Mouse (Mus musculus): ENCODE measurements at regions not wholly inside any gene's neighbourhood (a gene's known extent, or its start where the extent isn't known, plus 50 kb on each side); places are given as distances from the start of the nearest gene placed in this dataset.

DNA sequence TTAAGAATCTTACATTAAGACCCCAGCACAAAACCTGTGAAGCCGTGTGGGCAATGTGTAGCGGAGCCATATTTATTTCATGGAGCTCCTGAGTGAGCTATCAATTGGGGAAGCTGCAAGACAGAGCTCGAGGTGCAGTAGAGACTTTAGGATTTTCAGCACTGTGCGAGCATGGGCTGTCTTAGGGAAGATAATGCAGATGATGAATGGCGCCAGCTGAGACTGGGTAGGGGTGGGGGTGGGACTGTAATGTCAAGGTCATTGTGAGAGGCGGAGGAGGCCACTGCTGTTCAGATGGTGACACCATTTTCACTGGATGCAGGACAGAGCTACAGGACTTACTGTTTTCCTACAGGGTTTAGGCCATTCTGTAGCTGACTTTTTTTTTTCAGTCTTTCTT lies 322.8 kb upstream of the Fam98a start:
- Histone ChIP-seq H3K9me3 (ENCODE audit: control insufficient read depth, low read length) (no peaks in the 10 kb centered on the region), H3K27ac (no peak overlapping the region), H3K9ac (no peak overlapping the region), H3K4me1 (replicated peaks; ENCODE audit: control insufficient read depth, insufficient read depth, low read length) (no peaks in the 10 kb centered on the region), H3K36me3 (replicated peaks; ENCODE audit: control insufficient read depth, insufficient read depth) (no peaks in the 10 kb centered on the region), H3K27me3 (ENCODE audit: control insufficient read depth, insufficient read depth, low read length) (no peaks in the 10 kb centered on the region), H3K4me2 (replicated peaks) (no peak overlapping the region), H3K4me3 (replicated peaks; ENCODE audit: low read length) (no peak overlapping the region)
- 77% methylated on average over 6 of the region's 6 CpGs for WGBS
- DNase-seq (ENCODE audit: low spot score), result no peak
- no peak for ATAC-seq (ENCODE audit: low FRiP score)

DNA sequence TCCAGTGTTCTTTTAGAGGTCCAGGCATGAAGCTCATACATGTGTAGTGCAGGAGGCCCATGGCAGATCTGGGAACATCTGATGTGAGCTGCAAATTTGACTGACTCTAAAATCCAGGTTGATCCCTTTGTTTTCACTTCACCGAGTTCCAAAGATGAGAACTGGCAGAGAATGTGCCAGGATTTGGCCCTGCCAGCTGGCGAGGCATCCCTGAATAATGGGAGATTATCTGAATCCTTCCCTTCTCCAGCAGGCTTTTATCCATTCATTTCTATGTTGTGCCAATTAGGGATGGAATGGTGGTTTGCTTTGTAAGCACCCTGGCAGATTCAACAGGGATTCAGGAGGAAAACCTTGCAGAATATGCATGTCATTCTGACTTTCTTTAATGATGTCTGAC lies 318.7 kb upstream of the Fam98a start:
- Histone ChIP-seq H3K4me3 (replicated peaks; ENCODE audit: low read length) (no peak overlapping the region), H3K4me1 (replicated peaks; ENCODE audit: control insufficient read depth, insufficient read depth, low read length) (no peaks in the 10 kb centered on the region), H3K9me3 (ENCODE audit: control insufficient read depth, low read length) (no peaks in the 10 kb centered on the region), H3K27me3 (ENCODE audit: control insufficient read depth, insufficient read depth, low read length) (no peaks in the 10 kb centered on the region), H3K9ac (no peak overlapping the region), H3K27ac (no peak overlapping the region), H3K4me2 (replicated peaks) (no peak overlapping the region), H3K36me3 (replicated peaks; ENCODE audit: control insufficient read depth, insufficient read depth) (no peaks in the 10 kb centered on the region)
- WGBS, result 37% methylated on average over 2 of the region's 2 CpGs
- ATAC-seq (ENCODE audit: low FRiP score) (0 out of 2 replicates have a peak, but pooled peaks have one; percentile 48), DNase-seq (ENCODE audit: low spot score) (peak; percentile 46)

DNA sequence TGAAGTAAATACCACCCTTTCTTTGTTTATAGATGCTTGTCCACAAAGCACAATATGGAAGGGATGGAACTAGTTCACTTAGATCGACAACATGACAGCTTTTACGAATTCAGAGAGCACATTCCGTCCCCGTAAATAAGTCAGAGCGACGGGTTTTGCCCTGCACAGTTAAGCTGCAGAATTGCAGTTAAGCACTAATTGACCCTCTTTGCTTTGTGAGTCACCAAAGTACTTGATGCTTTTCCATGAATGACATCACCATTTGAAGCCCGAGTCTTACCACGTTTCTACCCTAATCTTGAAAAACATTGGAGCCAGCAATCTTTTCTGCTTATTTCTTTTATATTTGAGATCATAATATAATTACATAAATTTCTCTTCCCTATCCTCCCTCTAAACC lies 305.3 kb upstream of the Fam98a start:
- H3K9ac ChIP-seq, result no peak overlapping the region
- no peaks in the 10 kb centered on the region for H3K4me1 ChIP-seq (replicated peaks; ENCODE audit: control insufficient read depth, insufficient read depth, low read length)
- no peak overlapping the region for H3K4me2 ChIP-seq (replicated peaks)
- ATAC-seq (ENCODE audit: low FRiP score), result no peak
- H3K9me3 ChIP-seq (ENCODE audit: control insufficient read depth, low read length), result no peaks in the 10 kb centered on the region
- 83% methylated on average over 8 of the region's 8 CpGs for WGBS
- no peaks in the 10 kb centered on the region for H3K36me3 ChIP-seq (replicated peaks; ENCODE audit: control insufficient read depth, insufficient read depth)
- no peak overlapping the region for H3K27ac ChIP-seq
- no peak for DNase-seq (ENCODE audit: low spot score)
- H3K27me3 ChIP-seq (ENCODE audit: control insufficient read depth, insufficient read depth, low read length), result no peaks in the 10 kb centered on the region
- H3K4me3 ChIP-seq (replicated peaks; ENCODE audit: low read length), result no peak overlapping the region

DNA sequence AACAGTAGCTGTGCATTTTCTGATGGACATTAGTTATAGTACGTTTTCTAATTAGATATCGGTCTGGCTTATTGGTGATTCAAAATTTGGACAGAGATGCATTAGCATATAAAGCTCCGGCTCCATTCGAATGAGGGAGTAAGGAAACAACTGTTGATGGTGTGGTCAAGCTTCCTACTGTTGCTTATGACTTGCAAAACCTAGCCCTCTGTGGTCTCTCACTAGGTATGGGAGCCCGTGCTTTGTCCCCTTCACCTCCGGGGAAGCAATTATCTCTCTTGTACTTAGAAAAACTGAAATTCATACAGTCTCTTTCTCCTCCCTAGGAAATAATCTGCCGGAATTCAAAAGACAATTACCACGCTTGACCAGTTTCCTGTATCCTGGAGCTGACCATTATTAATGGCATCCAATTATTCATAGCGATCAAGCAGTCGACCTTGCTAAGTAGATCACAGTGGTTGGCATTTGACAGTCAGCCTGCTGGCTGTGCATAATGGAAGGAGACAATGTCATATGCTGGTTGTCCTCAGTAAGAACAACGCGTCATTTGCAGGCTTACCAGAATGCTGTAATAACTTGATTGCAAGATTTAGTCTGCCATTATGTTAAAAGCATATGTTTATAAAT lies 264.4 kb upstream of the Fam98a start:
- no peaks in the 10 kb centered on the region for H3K9me3 ChIP-seq (ENCODE audit: control insufficient read depth, low read length)
- H3K27me3 ChIP-seq (ENCODE audit: control insufficient read depth, insufficient read depth, low read length), result no peaks in the 10 kb centered on the region
- H3K27ac ChIP-seq, result 0 out of 2 replicates have a peak overlapping the region, but pooled peaks have one; percentile 4
- no peak overlapping the region for H3K9ac ChIP-seq
- no peaks in the 10 kb centered on the region for H3K36me3 ChIP-seq (replicated peaks; ENCODE audit: control insufficient read depth, insufficient read depth)
- no peak overlapping the region for H3K4me3 ChIP-seq (replicated peaks; ENCODE audit: low read length)
- DNase-seq (ENCODE audit: low spot score), result peak; percentile 51
- peaks cover 6% of the 10 kb centered on the region; the same call in 1 of the 2 replicates for H3K4me1 ChIP-seq (replicated peaks; ENCODE audit: control insufficient read depth, insufficient read depth, low read length)
- H3K4me2 ChIP-seq (replicated peaks), result no peak overlapping the region; the same call in 1 of the 2 replicates
- ATAC-seq (ENCODE audit: low FRiP score), result peak; percentile 53; the same call in 1 of the 2 replicates
- 28% methylated on average over 12 of the region's 12 CpGs for WGBS

DNA sequence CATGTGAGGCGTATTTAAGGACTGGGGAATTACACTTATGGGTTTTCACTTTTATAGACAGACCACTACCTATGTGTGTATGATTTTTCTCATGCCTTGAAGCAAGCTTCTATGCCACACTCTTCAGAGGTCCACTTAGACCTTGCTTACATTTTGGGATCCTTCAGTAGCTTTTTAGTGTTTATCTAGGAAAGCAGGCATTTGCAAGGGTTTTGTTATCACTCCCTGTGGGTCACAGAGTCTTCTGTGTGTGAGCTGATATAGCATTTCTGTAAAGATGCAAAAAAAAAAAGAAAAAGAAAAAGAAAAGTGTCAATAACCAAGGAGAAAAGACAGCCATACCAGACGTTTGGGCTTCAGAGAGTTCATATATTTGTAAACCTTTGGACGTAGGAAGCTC lies 260.4 kb upstream of the Fam98a start:
- H3K4me3 ChIP-seq (replicated peaks; ENCODE audit: low read length), result no peak overlapping the region
- DNase-seq (ENCODE audit: low spot score) (no peak), ATAC-seq (ENCODE audit: low FRiP score) (no peak)
- no peak overlapping the region for H3K4me2 ChIP-seq (replicated peaks)
- H3K9me3 ChIP-seq (ENCODE audit: control insufficient read depth, low read length), result no peaks in the 10 kb centered on the region
- no peak overlapping the region for H3K9ac ChIP-seq
- H3K27me3 ChIP-seq (ENCODE audit: control insufficient read depth, insufficient read depth, low read length), result no peaks in the 10 kb centered on the region
- H3K27ac ChIP-seq, result no peak overlapping the region
- peaks cover 16% of the 10 kb centered on the region for H3K4me1 ChIP-seq (replicated peaks; ENCODE audit: control insufficient read depth, insufficient read depth, low read length)
- 81% methylated on average over 3 of the region's 3 CpGs for WGBS
- no peaks in the 10 kb centered on the region for H3K36me3 ChIP-seq (replicated peaks; ENCODE audit: control insufficient read depth, insufficient read depth)

DNA sequence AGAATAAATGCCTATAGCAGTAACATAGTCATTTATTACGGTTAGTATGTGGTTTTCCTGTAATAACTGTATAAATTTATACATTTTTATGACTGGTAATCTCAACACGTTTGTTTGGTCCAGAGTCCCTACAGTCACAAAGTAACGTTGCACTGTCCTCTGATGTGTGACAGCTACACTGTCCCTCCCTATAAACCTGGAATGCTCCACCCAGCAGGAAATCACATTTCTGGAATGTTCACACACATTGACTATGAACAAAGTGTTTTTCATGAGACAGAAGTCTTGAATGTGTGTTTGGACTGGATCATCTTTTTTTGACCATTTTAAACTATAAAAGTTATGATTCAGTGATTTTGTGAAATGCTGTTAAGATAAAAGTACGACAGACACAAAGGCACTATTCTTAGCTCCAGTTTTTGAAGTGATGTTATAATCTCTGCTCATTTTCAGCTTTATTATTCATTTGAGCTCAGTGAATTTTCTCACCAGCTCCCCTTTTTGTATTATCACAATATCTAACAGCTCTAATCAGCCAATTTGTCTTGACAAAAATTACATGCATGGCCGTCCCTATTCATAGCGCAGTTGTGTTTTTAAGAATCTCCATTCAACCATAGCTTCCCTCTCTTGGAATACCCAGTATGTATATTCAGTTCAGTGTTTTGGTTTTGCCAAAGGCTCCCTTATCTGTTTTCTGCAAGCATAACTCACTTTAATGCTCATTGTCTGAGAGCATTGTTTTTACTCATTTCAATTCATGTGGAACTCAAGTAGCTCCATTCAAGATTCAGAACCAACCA lies 257.0 kb upstream of the Fam98a start:
- Histone ChIP-seq H3K36me3 (replicated peaks; ENCODE audit: control insufficient read depth, insufficient read depth) (no peaks in the 10 kb centered on the region), H3K9ac (no peak overlapping the region), H3K4me1 (replicated peaks; ENCODE audit: control insufficient read depth, insufficient read depth, low read length) (peaks cover 10% of the 10 kb centered on the region; the same call in 1 of the 2 replicates), H3K27ac (no peak overlapping the region), H3K27me3 (ENCODE audit: control insufficient read depth, insufficient read depth, low read length) (no peaks in the 10 kb centered on the region), H3K9me3 (ENCODE audit: control insufficient read depth, low read length) (no peaks in the 10 kb centered on the region), H3K4me2 (replicated peaks) (no peak overlapping the region), H3K4me3 (replicated peaks; ENCODE audit: low read length) (no peak overlapping the region)
- no peak for DNase-seq (ENCODE audit: low spot score)
- ATAC-seq (ENCODE audit: low FRiP score), result peak; percentile 59; the same call in 1 of the 2 replicates
- WGBS, result 33% methylated on average over 6 of the region's 6 CpGs

DNA sequence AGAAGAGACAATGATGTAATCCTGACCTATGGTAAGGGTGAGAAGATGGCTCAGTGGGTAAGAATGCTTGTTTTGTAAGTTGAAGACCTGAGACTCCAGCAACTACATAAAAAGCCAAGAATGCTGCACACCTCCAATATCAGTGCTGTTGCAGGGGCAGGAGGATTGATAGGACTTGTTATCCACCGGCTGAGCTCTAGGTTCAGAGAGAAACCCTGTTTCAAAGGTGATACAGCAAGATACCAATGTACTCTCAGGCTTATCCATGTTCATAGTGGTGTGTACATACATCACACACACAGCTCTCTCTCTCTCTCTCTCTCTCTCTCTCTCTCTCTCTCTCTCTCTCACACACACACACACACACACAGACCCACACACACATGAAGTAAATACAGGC lies 256.3 kb upstream of the Fam98a start:
- Histone ChIP-seq H3K4me1 (replicated peaks; ENCODE audit: control insufficient read depth, insufficient read depth, low read length) (peaks cover 10% of the 10 kb centered on the region; the same call in 1 of the 2 replicates), H3K9me3 (ENCODE audit: control insufficient read depth, low read length) (no peaks in the 10 kb centered on the region), H3K36me3 (replicated peaks; ENCODE audit: control insufficient read depth, insufficient read depth) (no peaks in the 10 kb centered on the region), H3K27ac (no peak overlapping the region), H3K27me3 (ENCODE audit: control insufficient read depth, insufficient read depth, low read length) (no peaks in the 10 kb centered on the region), H3K4me3 (replicated peaks; ENCODE audit: low read length) (no peak overlapping the region), H3K9ac (no peak overlapping the region), H3K4me2 (replicated peaks) (no peak overlapping the region)
- ATAC-seq (ENCODE audit: low FRiP score) (no peak), DNase-seq (ENCODE audit: low spot score) (no peak)
- 67% methylated on average over 1 of the region's 1 CpGs for WGBS

DNA sequence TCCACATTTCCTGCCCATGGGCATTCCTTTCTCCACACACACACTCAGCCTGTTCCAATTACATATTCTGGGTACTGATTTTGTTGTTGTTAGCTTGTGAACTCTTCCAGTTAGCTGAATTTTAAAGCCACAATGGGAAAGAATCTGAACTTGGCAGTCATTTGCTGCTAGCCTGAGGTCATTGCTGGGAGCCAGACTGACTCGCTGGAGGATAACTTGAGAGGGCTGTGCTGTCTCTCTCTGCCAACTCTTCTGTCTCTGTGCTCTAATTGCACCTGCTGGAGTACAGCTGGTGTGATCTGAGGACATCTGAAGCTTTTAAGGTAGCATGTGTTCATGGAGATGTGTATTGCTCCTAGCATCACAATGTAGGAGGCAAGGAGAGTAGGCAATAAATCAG lies 252.6 kb upstream of the Fam98a start:
- Histone ChIP-seq H3K36me3 (replicated peaks; ENCODE audit: control insufficient read depth, insufficient read depth) (no peaks in the 10 kb centered on the region), H3K27me3 (ENCODE audit: control insufficient read depth, insufficient read depth, low read length) (no peaks in the 10 kb centered on the region), H3K9me3 (ENCODE audit: control insufficient read depth, low read length) (no peaks in the 10 kb centered on the region), H3K4me2 (replicated peaks) (no peak overlapping the region), H3K9ac (no peak overlapping the region), H3K4me3 (replicated peaks; ENCODE audit: low read length) (no peak overlapping the region), H3K4me1 (replicated peaks; ENCODE audit: control insufficient read depth, insufficient read depth, low read length) (peaks cover 8% of the 10 kb centered on the region; the same call in 1 of the 2 replicates), H3K27ac (no peak overlapping the region)
- DNase-seq (ENCODE audit: low spot score) (no peak), ATAC-seq (ENCODE audit: low FRiP score) (peak; percentile 38; the same call in 1 of the 2 replicates)
- 50% methylated on average over 1 of the region's 1 CpGs for WGBS

DNA sequence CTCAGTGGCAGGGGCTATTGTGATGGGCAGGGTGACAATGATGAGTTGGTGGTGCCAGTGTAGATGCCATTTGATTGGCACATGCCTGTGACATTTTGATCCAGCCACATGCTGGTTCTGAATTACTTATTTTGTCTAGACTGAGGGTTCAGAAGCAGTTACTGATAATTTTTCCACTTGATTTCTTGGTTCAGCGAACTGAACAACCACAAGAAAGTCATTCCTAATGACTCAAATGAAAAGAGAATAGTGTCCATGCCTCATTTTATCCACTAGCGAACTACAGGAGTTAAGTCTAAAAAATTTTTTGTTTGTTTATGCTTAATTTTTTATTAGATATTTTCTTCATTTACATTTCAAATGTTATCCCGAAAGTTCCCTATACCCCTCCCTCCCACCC lies 244.6 kb upstream of the Fam98a start:
- WGBS, result 89% methylated on average over 3 of the region's 3 CpGs
- Histone ChIP-seq H3K27ac (no peak overlapping the region), H3K9ac (no peak overlapping the region), H3K4me2 (replicated peaks) (no peak overlapping the region), H3K9me3 (ENCODE audit: control insufficient read depth, low read length) (no peaks in the 10 kb centered on the region), H3K4me1 (replicated peaks; ENCODE audit: control insufficient read depth, insufficient read depth, low read length) (no peaks in the 10 kb centered on the region), H3K4me3 (replicated peaks; ENCODE audit: low read length) (no peak overlapping the region), H3K36me3 (replicated peaks; ENCODE audit: control insufficient read depth, insufficient read depth) (no peaks in the 10 kb centered on the region), H3K27me3 (ENCODE audit: control insufficient read depth, insufficient read depth, low read length) (no peaks in the 10 kb centered on the region)
- no peak for ATAC-seq (ENCODE audit: low FRiP score)
- no peak for DNase-seq (ENCODE audit: low spot score)

Measured in hindbrain, embryonic 14.5 days (tissue).